Mouse (Mus musculus): ENCODE measurements around the gene Sumf1.

Sumf1 gene

DNA sequence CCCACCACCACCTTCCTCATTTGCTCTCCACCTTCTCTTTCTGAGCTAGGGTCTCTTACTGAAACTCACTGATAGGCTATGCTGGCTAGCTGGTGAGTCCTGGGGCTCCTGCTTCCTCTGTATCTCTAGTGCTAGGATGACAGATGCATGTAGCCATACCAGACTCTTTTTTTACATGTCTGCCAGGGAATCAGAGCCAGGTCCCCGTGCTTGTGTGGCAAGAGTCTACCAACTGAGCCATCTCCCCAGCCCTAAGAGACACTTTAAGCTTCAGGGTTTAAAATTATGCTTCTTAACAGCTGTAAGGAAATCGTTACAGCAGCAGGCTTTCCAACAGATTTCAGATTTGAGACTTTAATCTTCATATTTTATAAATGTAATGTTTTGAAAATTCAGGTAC, 111.5 kb downstream of the Sumf1 start:
- DNase-seq = no peak

DNA sequence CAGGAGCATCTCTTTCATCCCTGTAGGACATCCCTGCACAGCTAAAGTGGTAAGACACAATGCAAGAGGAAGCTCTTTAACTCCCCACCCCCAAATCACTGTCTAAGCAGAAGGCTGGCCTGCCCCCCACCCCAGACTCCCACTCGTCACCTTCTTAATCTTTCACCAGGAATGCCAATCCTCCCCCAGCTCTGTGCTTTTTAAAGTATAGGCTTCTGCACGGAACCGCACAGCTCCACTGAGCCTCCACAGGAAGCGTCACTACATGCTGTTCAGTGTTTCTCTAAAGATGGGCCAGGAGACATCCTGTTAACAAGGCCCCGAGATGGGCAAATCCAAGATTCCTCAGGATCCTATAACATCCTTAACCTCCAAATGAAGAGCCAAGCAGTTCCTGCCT, 112.3 kb downstream of the Sumf1 start:
- DNase-seq = no peak

DNA sequence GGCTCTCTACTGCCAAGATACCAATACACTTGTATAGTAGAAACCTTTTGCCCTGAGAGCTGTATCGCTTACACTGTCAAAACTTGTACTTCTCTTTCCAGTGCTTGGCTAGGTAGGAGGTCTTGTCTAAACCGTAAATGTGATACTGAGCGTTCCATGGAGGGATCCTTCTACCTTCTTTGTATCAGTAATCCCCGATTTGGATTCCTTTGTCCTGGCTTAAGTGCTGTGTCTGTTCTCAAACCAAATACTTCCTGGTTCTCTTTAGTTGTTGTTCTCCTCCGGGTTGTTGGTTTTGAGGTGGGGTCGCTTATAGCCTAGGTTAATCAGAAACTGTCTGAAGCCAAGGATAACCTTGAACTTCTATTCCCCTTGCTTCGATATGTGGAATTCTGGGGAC, 114.4 kb downstream of the Sumf1 start:
- DNase-seq = no peak

DNA sequence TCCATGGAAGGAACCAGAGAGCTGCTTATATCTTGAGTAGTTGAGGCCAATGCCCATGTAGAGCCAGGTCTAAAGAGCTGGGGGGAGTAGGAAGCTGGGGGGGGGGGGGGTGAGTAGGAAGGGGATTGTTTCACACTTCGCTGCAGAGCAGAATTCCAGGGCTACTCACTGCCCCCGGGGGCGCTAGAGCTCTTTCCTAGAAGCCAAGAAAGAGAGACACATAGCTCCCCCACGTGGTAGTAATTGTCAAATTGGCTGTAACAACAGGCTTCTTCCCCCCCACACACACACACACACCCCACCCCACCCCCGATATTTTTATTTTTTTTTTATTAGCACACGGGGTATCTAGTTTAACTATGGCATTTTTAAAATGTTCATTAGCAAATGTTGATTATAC, 119.8 kb downstream of the Sumf1 start:
- peak; percentile 90 for DNase-seq

DNA sequence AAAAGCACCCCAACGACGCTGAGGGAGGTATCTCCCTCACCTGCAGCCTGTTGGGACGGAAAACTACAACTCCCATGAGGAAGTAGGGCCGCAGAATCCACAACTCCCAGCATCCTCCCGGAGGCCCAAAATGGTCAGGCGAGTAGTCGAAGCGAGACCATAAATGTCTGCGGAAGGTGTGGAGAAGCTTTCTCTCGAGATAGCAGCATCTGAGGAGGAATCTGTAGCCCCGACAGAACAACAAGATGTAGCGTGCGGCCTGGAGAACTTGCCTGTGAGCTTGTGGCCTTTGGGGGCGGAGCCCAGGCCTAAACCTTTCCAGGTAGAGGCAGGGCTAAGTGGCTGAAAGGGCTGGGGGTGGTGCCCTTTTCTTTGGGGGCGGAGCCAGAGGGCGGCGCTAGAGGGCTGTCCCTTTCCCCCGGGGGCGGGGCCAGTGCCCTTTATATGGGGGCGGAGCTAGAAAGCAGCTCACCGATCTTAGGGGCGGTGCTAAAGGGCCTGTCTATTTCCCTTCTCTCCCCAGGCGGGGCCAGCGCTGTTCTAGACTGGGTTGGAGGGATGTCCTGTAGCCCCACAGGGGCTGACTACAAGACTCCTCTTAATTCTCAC, 120.4 kb downstream of the Sumf1 start, which contains the start of gene Setmar:
Gene Setmar, plus strand, starts transcription at position 128 of the 609 bp plus-strand sequence.
- peak; percentile 98 for DNase-seq

DNA sequence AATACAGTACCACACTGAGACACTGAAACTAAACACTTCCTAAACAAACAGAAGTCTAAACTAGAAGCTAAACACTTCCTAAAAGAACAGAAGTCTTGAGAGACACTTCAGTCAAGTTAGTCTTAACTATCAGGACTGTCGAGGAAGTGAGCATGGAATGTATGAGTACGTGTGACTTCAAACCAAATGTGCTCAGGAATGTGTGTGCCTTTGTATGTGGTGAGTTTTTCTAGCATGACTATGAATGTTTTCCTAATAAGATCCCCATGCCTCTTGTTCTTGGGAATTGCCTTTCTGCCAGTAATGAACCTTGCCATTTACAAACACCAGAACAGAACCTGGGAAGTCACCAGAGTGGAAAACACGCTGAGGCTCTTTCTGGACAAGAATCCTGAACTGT, 124.3 kb downstream of the Sumf1 start:
- no peak for DNase-seq

DNA sequence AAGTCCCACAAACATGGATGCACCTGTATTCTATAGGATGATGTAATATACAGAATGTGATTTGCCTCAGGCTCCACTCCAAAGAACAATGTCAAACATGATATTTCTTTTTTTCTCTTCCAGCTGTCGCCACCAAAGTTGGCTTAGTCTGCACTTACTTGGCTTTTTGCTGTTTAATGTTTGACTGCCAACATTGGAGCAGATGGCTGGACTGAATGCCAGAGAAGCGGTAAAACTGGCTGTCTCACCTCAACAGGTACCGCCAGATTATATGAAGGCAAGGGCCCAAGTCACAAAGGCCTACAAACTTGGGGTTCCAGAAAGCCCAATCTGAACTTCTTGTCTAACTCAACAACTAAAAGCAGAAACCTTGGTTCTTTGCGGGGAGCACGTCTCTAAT, 127.3 kb downstream of the Sumf1 start:
- DNase-seq = no peak

DNA sequence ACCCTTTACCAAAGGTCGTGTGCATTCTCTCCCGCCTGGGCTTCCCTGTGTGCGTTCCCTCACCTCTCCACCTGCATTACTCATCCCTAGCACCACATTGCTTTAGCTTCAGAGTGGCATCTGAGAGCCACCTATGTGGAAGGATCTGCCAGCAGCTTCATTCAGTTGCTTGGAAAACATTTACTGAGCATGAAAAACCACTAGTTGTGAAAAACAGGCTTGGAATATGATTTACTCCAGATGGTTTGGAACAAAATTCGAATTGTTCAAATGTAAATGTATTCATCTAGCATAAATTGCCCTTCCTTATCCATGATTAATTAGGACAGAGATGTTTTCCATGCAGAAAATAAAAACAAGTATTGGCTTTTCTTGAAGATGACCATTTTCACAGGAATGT, 128.0 kb downstream of the Sumf1 start:
- DNase-seq = no peak

Data from kidney, postnatal 10 days (tissue).